Mouse (Mus musculus) limb, embryonic 13.5 days (tissue): ENCODE data around the gene Rnase11. TPM values are rescaled to one million over a fixed set of nuclear protein-coding genes. Genes with fewer than 3 reads are reported as not detected.

ENCODE experiments used
- polyA plus RNA-seq: library from polyadenylated mRNA; unstranded; fragments of >200 nt; fragmentation: Nextera tagmentation; extraction: Ambion mirVana; gene quantifications from 2 replicates; pipeline ENCODE4 v1.2.1, GENCODE M21; 2015

The Rnase11 gene
- polyA plus RNA-seq, 1 experiment from 2014 or later = not detected

Other genes starting within 250 kb of the Rnase11 start
- gene Ccnb1ip1, start 242.4 kb downstream of the Rnase11 start, polyA plus RNA-seq = not detected in 2 replicates
- gene Parp2, start 242.3 kb downstream of the Rnase11 start, polyA plus RNA-seq = 67.9 and 69.9 TPM in 2 replicates
- 3.5 and 5.7 TPM in 2 replicates for gene Tep1, start 179.6 kb downstream of the Rnase11 start, polyA plus RNA-seq
- gene Klhl33, start 152.7 kb downstream of the Rnase11 start, polyA plus RNA-seq = 0.08 and 0.10 TPM in 2 replicates
- 177 and 184 TPM in 2 replicates for gene Osgep, start 125.3 kb downstream of the Rnase11 start, polyA plus RNA-seq
- 286 and 290 TPM in 2 replicates for gene Apex1, start 125.2 kb downstream of the Rnase11 start, polyA plus RNA-seq
- 46.8 and 47.4 TPM in 2 replicates for gene Pip4p1, start 119.3 kb downstream of the Rnase11 start, polyA plus RNA-seq
- gene Pnp, start 119.1 kb downstream of the Rnase11 start, polyA plus RNA-seq = 51.6 and 56.9 TPM in 2 replicates
- gene Gm49342, start 105.6 kb downstream of the Rnase11 start, polyA plus RNA-seq = not detected in 2 replicates
- gene Pnp2, start 94.2 kb downstream of the Rnase11 start, polyA plus RNA-seq = 0.37 and 0.42 TPM in 2 replicates
- gene Rnase10, start 42.4 kb downstream of the Rnase11 start, polyA plus RNA-seq = 0.17 TPM in 1 of 2 replicates, not detected in the other
- not detected in 2 replicates for gene Rnase9, start 8.3 kb downstream of the Rnase11 start, polyA plus RNA-seq
- not detected in 2 replicates for gene Rnase12, start 7.5 kb upstream of the Rnase11 start, polyA plus RNA-seq
- 0.03 TPM in 1 of 2 replicates, not detected in the other for gene Olfr750, start 24.3 kb upstream of the Rnase11 start, polyA plus RNA-seq
- 30.2 and 31.4 TPM in 2 replicates for gene Rnase4, start 40.9 kb upstream of the Rnase11 start, polyA plus RNA-seq
- 6.7 and 7.6 TPM in 2 replicates for gene Ang, start 41.0 kb upstream of the Rnase11 start, polyA plus RNA-seq
- not detected in 2 replicates for gene Eddm3b, start 64.3 kb upstream of the Rnase11 start, polyA plus RNA-seq
- 0.97 and 1.2 TPM in 2 replicates for gene Rnase6, start 73.7 kb upstream of the Rnase11 start, polyA plus RNA-seq
- 0.14 TPM in 1 of 2 replicates, not detected in the other for gene Rnase1, start 96.6 kb upstream of the Rnase11 start, polyA plus RNA-seq
- not detected in 2 replicates for gene Rnase2b, start 112.1 kb upstream of the Rnase11 start, polyA plus RNA-seq
- not detected in 2 replicates for gene Ang2, start 149.0 kb upstream of the Rnase11 start, polyA plus RNA-seq
- not detected in 2 replicates for gene Ear14, start 153.2 kb upstream of the Rnase11 start, polyA plus RNA-seq
- not detected in 2 replicates for gene Rnase2a, start 205.9 kb upstream of the Rnase11 start, polyA plus RNA-seq